ENCODE assay signal across 18 mouse cellular contexts in the genomic region with DNA sequence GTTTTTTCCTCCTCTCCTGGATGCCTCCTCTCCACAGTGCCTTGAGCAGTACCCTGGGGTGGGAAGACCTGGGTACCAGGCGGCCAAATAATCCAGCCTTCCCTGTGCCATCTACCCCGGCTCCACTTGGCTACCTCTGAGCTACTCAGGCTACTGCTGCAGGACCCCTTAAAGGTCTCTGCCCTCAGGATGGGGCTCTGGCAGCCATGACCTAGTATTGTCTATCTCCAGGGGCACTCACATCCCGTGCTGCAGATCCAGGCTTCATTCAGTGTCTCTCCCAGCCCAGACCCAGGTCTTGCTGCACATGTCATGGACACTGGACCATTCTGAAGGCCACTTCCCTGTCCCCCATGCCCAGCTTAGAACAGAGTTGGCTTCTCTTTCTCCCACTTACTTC. TPM values are rescaled to one million over a fixed set of nuclear protein-coding genes. Genes with fewer than 3 reads are reported as not detected.
DNase-seq lines count a peak whose midpoint lies in the region; ATAC-seq and TF ChIP-seq lines count a peak whose summit lies in the region.
"Had no signal": no experiment of that assay in that cellular context is flagged by ENCODE, and none has a peak within 500 bp of the region (broad histone marks: within the 10 kb centered on the region; RNA-seq: fewer than 3 reads in every experiment).

No protein-coding gene starts in this region.

- TF ChIP-seq CTCF in heart, postnatal 0 days (IDR thresholded peaks at IDR 0.05; ENCODE audit: low read depth), result no peak

- no peaks in the 10 kb centered on the region for H3K36me3 ChIP-seq in heart, embryonic 10.5 days
- H3K36me3 ChIP-seq in lung, embryonic 15.5 days, result no peaks in the 10 kb centered on the region
- no peaks in the 10 kb centered on the region for H3K36me3 ChIP-seq in heart, postnatal 0 days (replicated peaks; ENCODE audit: control insufficient read depth, insufficient read depth, low read length)
- no peaks in the 10 kb centered on the region; the same call in 1 of the 2 replicates for H3K36me3 ChIP-seq in stomach, embryonic 15.5 days
- H3K36me3 ChIP-seq: G1E; liver, embryonic 15.5 days had no signal

- H3K27ac ChIP-seq in heart, embryonic 10.5 days, result peak overlapping the region; percentile 99
- H3K27ac ChIP-seq in lung, embryonic 15.5 days, result peak overlapping the region; percentile 97
- peak overlapping the region; percentile 96 for H3K27ac ChIP-seq in heart, postnatal 0 days (ENCODE audit: low read depth)
- H3K27ac ChIP-seq in stomach, embryonic 15.5 days, result peak overlapping the region; percentile 97
- H3K27ac ChIP-seq: liver, embryonic 15.5 days had no signal

- ATAC-seq in lung, embryonic 15.5 days (ENCODE audit: borderline replicate concordance, extremely low read depth, low FRiP score, low TSS enrichment), result no peak
- no peak for ATAC-seq in heart, postnatal 0 days (ENCODE audit: insufficient read depth, low read depth)
- ATAC-seq in stomach, embryonic 15.5 days (ENCODE audit: insufficient read depth, low FRiP score, low read depth), result no peak
- no peak for ATAC-seq in activated CD4-positive, CD25-positive, alpha-beta regulatory T cell, adult 4 months

- no peaks in the 10 kb centered on the region for H3K9me3 ChIP-seq in heart, embryonic 10.5 days
- H3K9me3 ChIP-seq in lung, embryonic 15.5 days, result no peaks in the 10 kb centered on the region
- no peaks in the 10 kb centered on the region for H3K9me3 ChIP-seq in heart, postnatal 0 days (replicated peaks; ENCODE audit: control insufficient read depth, low read length)
- no peaks in the 10 kb centered on the region for H3K9me3 ChIP-seq in stomach, embryonic 15.5 days
- H3K9me3 ChIP-seq: G1E; liver, embryonic 15.5 days had no signal

- no peak overlapping the region for H3K4me3 ChIP-seq in heart, embryonic 10.5 days
- H3K4me3 ChIP-seq in lung, embryonic 15.5 days, result no peak overlapping the region
- no peak overlapping the region for H3K4me3 ChIP-seq in heart, postnatal 0 days (ENCODE audit: low read depth, low read length)
- H3K4me3 ChIP-seq in stomach, embryonic 15.5 days (replicated peaks), result no peak overlapping the region
- H3K4me3 ChIP-seq: liver, embryonic 15.5 days had no signal

- peaks cover 97% of the 10 kb centered on the region for H3K4me1 ChIP-seq in heart, embryonic 10.5 days
- peaks cover 45% of the 10 kb centered on the region for H3K4me1 ChIP-seq in lung, embryonic 15.5 days
- H3K4me1 ChIP-seq in heart, postnatal 0 days (ENCODE audit: control insufficient read depth, insufficient read depth), result peaks cover 51% of the 10 kb centered on the region
- H3K4me1 ChIP-seq in stomach, embryonic 15.5 days, result peaks cover 60% of the 10 kb centered on the region

- no peak for DNase-seq in heart, embryonic 10.5 days (ENCODE audit: low spot score)
- no peak for DNase-seq in heart, adult 8-10 months (ENCODE audit: low spot score)
- DNase-seq in lung, postnatal 14 days, result no peak
- no peak for DNase-seq in heart, postnatal 0 days (ENCODE audit: low spot score)
- DNase-seq in urinary bladder, postnatal 25 days (ENCODE audit: low spot score), result no peak
- DNase-seq: adrenal gland, postnatal 36 days; B cell, adult 2 months; cerebellum, postnatal 25 days; spleen, adult 18-20 months; thymus, adult 2 months had no signal

- peak overlapping the region; percentile 64 for H3K4me2 ChIP-seq in lung, embryonic 15.5 days
- no peak overlapping the region for H3K4me2 ChIP-seq in heart, postnatal 0 days (ENCODE audit: low read depth, low read length)
- H3K4me2 ChIP-seq in stomach, embryonic 15.5 days, result no peak overlapping the region
- H3K4me2 ChIP-seq: liver, embryonic 15.5 days had no signal

- H3K27me3 ChIP-seq in heart, embryonic 10.5 days (ENCODE audit: insufficient read depth, poor library complexity, severe bottlenecking), result 0 out of 2 replicates have a peak, but pooled peaks cover 4% of the 10 kb centered on the region
- no peaks in the 10 kb centered on the region for H3K27me3 ChIP-seq in lung, embryonic 15.5 days
- H3K27me3 ChIP-seq in heart, postnatal 0 days (ENCODE audit: control insufficient read depth, insufficient read depth, low read length), result no peaks in the 10 kb centered on the region
- no peaks in the 10 kb centered on the region for H3K27me3 ChIP-seq in stomach, embryonic 15.5 days (replicated peaks)

- WGBS in heart, embryonic 10.5 days, result 83% methylated on average over 3 of the region's 3 CpGs
- WGBS in lung, embryonic 15.5 days, result 87% methylated on average over 3 of the region's 3 CpGs
- 93% methylated on average over 3 of the region's 3 CpGs for WGBS in heart, postnatal 0 days
- WGBS in stomach, embryonic 15.5 days, result 86% methylated on average over 3 of the region's 3 CpGs

- TF ChIP-seq EP300 in heart, postnatal 0 days (IDR thresholded peaks at IDR 0.05; ENCODE audit: low read depth), result no peak

- H3K9ac ChIP-seq in lung, embryonic 15.5 days, result no peak overlapping the region
- H3K9ac ChIP-seq in heart, postnatal 0 days (replicated peaks; ENCODE audit: low read depth, low read length), result no peak overlapping the region
- no peak overlapping the region for H3K9ac ChIP-seq in stomach, embryonic 15.5 days
- H3K9ac ChIP-seq: liver, embryonic 15.5 days had no signal

RNA-seq across cellular contexts. Expression of gene Tnnt3, which starts 18.8 kb away (rescaled TPM):
- polyA plus RNA-seq in heart, embryonic 10.5 days (2016; fragmentation: Nextera tagmentation; extraction: Ambion mirVana), result 9.5 and 10.4 TPM in 2 replicates
- 10 to 100 TPM in 1 of 4 experiments, 1 to 10 TPM in 3; 7.6 to 13.6 (median 9.6) TPM for total RNA-seq in heart, adult 8-10 months (2022)
- 2.5 and 5.1 TPM in 2 replicates for polyA plus RNA-seq in lung, embryonic 15.5 days (2015; fragmentation: Nextera tagmentation; extraction: Ambion mirVana)
- total RNA-seq in heart, postnatal 0 days (2014; rRNA removed; ENCODE audit: low replicate concordance), result 0.73 and 11.0 TPM in 2 replicates
- 2.5 and 3.2 TPM in 2 replicates for polyA plus RNA-seq in heart, postnatal 0 days (2015; fragmentation: Nextera tagmentation; extraction: Ambion mirVana)
- polyA plus RNA-seq in stomach, embryonic 15.5 days (2015; fragmentation: Nextera tagmentation; extraction: Ambion mirVana), result 4.6 and 11.8 TPM in 2 replicates
- 1 to 10 TPM; 2.8 to 3.0 TPM for polyA plus RNA-seq in activated CD4-positive, CD25-positive, alpha-beta regulatory T cell, adult 4 months (2017; shearing (Covaris generic))
- total RNA-seq: G1E; left cerebral cortex, postnatal 10 days; megakaryocyte-erythroid progenitor cell, adult 5-6 weeks had no signal
- polyA plus RNA-seq: G1E had no signal

RNA-seq across cellular contexts. Expression of gene Lsp1, which starts 19.3 kb away (rescaled TPM):
- polyA plus RNA-seq in heart, embryonic 10.5 days (2016; fragmentation: Nextera tagmentation; extraction: Ambion mirVana), result 32.0 and 36.9 TPM in 2 replicates
- 10 to 100 TPM; 24.0 to 40.3 (median 31.7) TPM for total RNA-seq in heart, adult 8-10 months (2022)
- polyA plus RNA-seq in lung, embryonic 15.5 days (2015; fragmentation: Nextera tagmentation; extraction: Ambion mirVana), result 125 and 130 TPM in 2 replicates
- 20.8 and 84.4 TPM in 2 replicates for total RNA-seq in heart, postnatal 0 days (2014; rRNA removed; ENCODE audit: low replicate concordance)
- 47.7 and 53.1 TPM in 2 replicates for polyA plus RNA-seq in heart, postnatal 0 days (2015; fragmentation: Nextera tagmentation; extraction: Ambion mirVana)
- polyA plus RNA-seq in stomach, embryonic 15.5 days (2015; fragmentation: Nextera tagmentation; extraction: Ambion mirVana), result 196 and 211 TPM in 2 replicates
- 1,000 to 10,000 TPM; 1,487 to 1,560 TPM for polyA plus RNA-seq in activated CD4-positive, CD25-positive, alpha-beta regulatory T cell, adult 4 months (2017; shearing (Covaris generic))

RNA-seq across cellular contexts. Expression of gene Tnni2, which starts 38.3 kb away (rescaled TPM):
- 51.9 and 56.4 TPM in 2 replicates for polyA plus RNA-seq in heart, embryonic 10.5 days (2016; fragmentation: Nextera tagmentation; extraction: Ambion mirVana)
- total RNA-seq in heart, adult 8-10 months (2022), result 1 to 10 TPM; 5.1 to 10.0 (median 7.8) TPM
- polyA plus RNA-seq in lung, embryonic 15.5 days (2015; fragmentation: Nextera tagmentation; extraction: Ambion mirVana), result 2.4 and 7.4 TPM in 2 replicates
- not detected in 2 replicates for total RNA-seq in heart, postnatal 0 days (2014; rRNA removed; ENCODE audit: low replicate concordance)
- polyA plus RNA-seq in heart, postnatal 0 days (2015; fragmentation: Nextera tagmentation; extraction: Ambion mirVana), result 8.9 and 9.9 TPM in 2 replicates
- 10.4 and 13.3 TPM in 2 replicates for polyA plus RNA-seq in stomach, embryonic 15.5 days (2015; fragmentation: Nextera tagmentation; extraction: Ambion mirVana)
- not detected for polyA plus RNA-seq in activated CD4-positive, CD25-positive, alpha-beta regulatory T cell, adult 4 months (2017; shearing (Covaris generic))

RNA-seq across cellular contexts. Expression of gene Syt8, which starts 45.2 kb away (rescaled TPM):
- polyA plus RNA-seq in heart, embryonic 10.5 days (2016; fragmentation: Nextera tagmentation; extraction: Ambion mirVana), result 0.38 and 1.3 TPM in 2 replicates
- under 1 TPM in 1 of 4 experiments, not detected in 3; 0.25 TPM for total RNA-seq in heart, adult 8-10 months (2022)
- 0.34 and 0.87 TPM in 2 replicates for polyA plus RNA-seq in lung, embryonic 15.5 days (2015; fragmentation: Nextera tagmentation; extraction: Ambion mirVana)
- total RNA-seq in heart, postnatal 0 days (2014; rRNA removed; ENCODE audit: low replicate concordance), result 18.0 TPM in 1 of 2 replicates, not detected in the other
- 0.10 TPM in 1 of 2 replicates, not detected in the other for polyA plus RNA-seq in heart, postnatal 0 days (2015; fragmentation: Nextera tagmentation; extraction: Ambion mirVana)
- 13.2 and 19.6 TPM in 2 replicates for polyA plus RNA-seq in stomach, embryonic 15.5 days (2015; fragmentation: Nextera tagmentation; extraction: Ambion mirVana)
- not detected for polyA plus RNA-seq in activated CD4-positive, CD25-positive, alpha-beta regulatory T cell, adult 4 months (2017; shearing (Covaris generic))
- total RNA-seq: adrenal gland, postnatal 36 days; gastrocnemius, postnatal 36 days; left cerebral cortex, postnatal 10 days; megakaryocyte-erythroid progenitor cell, adult 5-6 weeks had no signal
- polyA plus RNA-seq: G1E had no signal

RNA-seq across cellular contexts. Expression of gene Mrpl23, which starts 52.6 kb away (rescaled TPM):
- polyA plus RNA-seq in heart, embryonic 10.5 days (2016; fragmentation: Nextera tagmentation; extraction: Ambion mirVana), result 17.1 and 25.1 TPM in 2 replicates
- total RNA-seq in heart, adult 8-10 months (2022), result 10 to 100 TPM in 2 of 4 experiments, 1 to 10 TPM in 1, under 1 TPM in 1; 0.90 to 35.4 (median 16.1) TPM
- polyA plus RNA-seq in lung, embryonic 15.5 days (2015; fragmentation: Nextera tagmentation; extraction: Ambion mirVana), result 22.8 and 28.3 TPM in 2 replicates
- total RNA-seq in heart, postnatal 0 days (2014; rRNA removed; ENCODE audit: low replicate concordance), result 87.2 and 90.9 TPM in 2 replicates
- polyA plus RNA-seq in heart, postnatal 0 days (2015; fragmentation: Nextera tagmentation; extraction: Ambion mirVana), result 14.9 TPM in 2 replicates
- polyA plus RNA-seq in stomach, embryonic 15.5 days (2015; fragmentation: Nextera tagmentation; extraction: Ambion mirVana), result 21.9 and 26.2 TPM in 2 replicates
- polyA plus RNA-seq in activated CD4-positive, CD25-positive, alpha-beta regulatory T cell, adult 4 months (2017; shearing (Covaris generic)), result 10 to 100 TPM; 10.2 to 31.9 TPM
